Mouse (Mus musculus): ENCODE results near the gene Atp6v1g3. TPM values are rescaled to one million over a fixed set of nuclear protein-coding genes. Genes with fewer than 3 reads are reported as not detected.

Gene Atp6v1g3
- total RNA-seq, 2 experiments from 2014 or later, result not detected

Other genes with a start within 250 kb of the Atp6v1g3 start
- gene Ptprc, start 98.0 kb upstream of the Atp6v1g3 start, total RNA-seq (2021), result 1 to 10 TPM; 1.8 to 3.8 TPM

Measured in layer of hippocampus, postnatal 36 days (tissue).